Mouse (Mus musculus) adrenal gland, adult 18-20 months (tissue): ENCODE results near the gene Bcl2a1d. TPM values are rescaled to one million over a fixed set of nuclear protein-coding genes. Genes with fewer than 3 reads are reported as not detected.
"Not testable (repeated sequence)": the region's sequence is repeated elsewhere in the genome, so short reads cannot be mapped to it uniquely, and the experiment has no call there.

Experiments
- DNase-seq, 2 experiments: peaks; one replicate each; pipeline ENCODE4 v3.0.0; 2021 to 2022; ENCODE audit warnings: low spot score in 2 of 2
- total RNA-seq, 2 experiments: library from RNA; stranded (reverse); gene quantifications; 1 replicate in 1 of 2; 2 replicates in 1 of 2; pipeline ENCODE4 v1.2.3; 2021

The Bcl2a1d gene
- total RNA-seq, 2 experiments from 2014 or later = 0.56 to 4.1 TPM

GRCm38 (mm10) chr9:88705157-88705556, 26.6 kb downstream of the Bcl2a1d start:
- DNase-seq = not testable (repeated sequence)

- not testable (repeated sequence) for DNase-seq
Measured at GRCm38 (mm10) chr9:88698746-88699145, 33.0 kb downstream of the Bcl2a1d start.

- DNase-seq = not testable (repeated sequence)
Measured at GRCm38 (mm10) chr9:88691307-88691706, 40.4 kb downstream of the Bcl2a1d start.

GRCm38 (mm10) chr9:88689451-88689850, 42.3 kb downstream of the Bcl2a1d start:
- not testable (repeated sequence) for DNase-seq

- not testable (repeated sequence) for DNase-seq
Measured at GRCm38 (mm10) chr9:88686719-88687118, 45.0 kb downstream of the Bcl2a1d start.

Other genes with a start within 250 kb of the Bcl2a1d start
- 10 to 100 TPM; 72.3 to 93.0 TPM for gene Syncrip, start 249.3 kb downstream of the Bcl2a1d start, total RNA-seq
- gene Zfp949, start 183.9 kb downstream of the Bcl2a1d start, total RNA-seq = 10 to 100 TPM; 10.3 to 11.3 TPM
- under 1 TPM; 0.38 to 0.40 TPM for gene Trim43a, start 151.0 kb downstream of the Bcl2a1d start, total RNA-seq
- 10 to 100 TPM; 33.6 to 38.1 TPM for gene Mthfsl, start 11.6 kb downstream of the Bcl2a1d start, total RNA-seq
- gene Trim43c, start 107.2 kb upstream of the Bcl2a1d start, total RNA-seq = not detected
- gene Bcl2a1a, start 225.0 kb upstream of the Bcl2a1d start, total RNA-seq = 1 to 10 TPM; 2.1 to 2.3 TPM